Mouse (Mus musculus): ENCODE results near the gene Adprm. TPM values are rescaled to one million over a fixed set of nuclear protein-coding genes. Genes with fewer than 3 reads are reported as not detected.

The Adprm gene
- polyA plus RNA-seq, 1 experiment = 29.4 TPM

GRCm38 (mm10) chr11:67078000-67078399 lies 25.6 kb upstream of the Adprm start, which contains the start of gene Myh3:
Gene Myh3, plus strand, starts transcription at chr11:67078300.
- H3K4me1 ChIP-seq (ENCODE audit: control insufficient read depth, insufficient read depth, low read length) = no peaks in the 10 kb centered on the region
- no peak within 1 kb of the TSS for H3K27ac ChIP-seq (ENCODE audit: insufficient read depth, low read depth, low read length)
- TF ChIP-seq POLR2A (IDR thresholded peaks at IDR 0.05; ENCODE audit: borderline replicate concordance, low read depth, low read length) = no peak
- no peak for TF ChIP-seq CTCF (IDR thresholded peaks at IDR 0.05; ENCODE audit: low read depth, low read length)
- H3K4me3 ChIP-seq (ENCODE audit: insufficient read depth, low read length) = no peak within 1 kb of the TSS

- no peak overlapping the region for H3K4me3 ChIP-seq (ENCODE audit: insufficient read depth, low read length)
- TF ChIP-seq POLR2A (IDR thresholded peaks at IDR 0.05; ENCODE audit: borderline replicate concordance, low read depth, low read length) (no peak), CTCF (IDR thresholded peaks at IDR 0.05; ENCODE audit: low read depth, low read length) (no peak)
- H3K4me1 ChIP-seq (ENCODE audit: control insufficient read depth, insufficient read depth, low read length) = no peaks in the 10 kb centered on the region
- no peak overlapping the region for H3K27ac ChIP-seq (ENCODE audit: insufficient read depth, low read depth, low read length)
These were observed 25.0 kb upstream of the Adprm start for GRCm38 (mm10) chr11:67077435-67077834.

GRCm38 (mm10) chr11:67076781-67077180 lies 24.4 kb upstream of the Adprm start:
- H3K4me1 ChIP-seq (ENCODE audit: control insufficient read depth, insufficient read depth, low read length) = no peaks in the 10 kb centered on the region
- TF ChIP-seq CTCF (IDR thresholded peaks at IDR 0.05; ENCODE audit: low read depth, low read length) (no peak), POLR2A (IDR thresholded peaks at IDR 0.05; ENCODE audit: borderline replicate concordance, low read depth, low read length) (no peak)
- H3K4me3 ChIP-seq (ENCODE audit: insufficient read depth, low read length) = no peak overlapping the region
- no peak overlapping the region for H3K27ac ChIP-seq (ENCODE audit: insufficient read depth, low read depth, low read length)

- Histone ChIP-seq H3K27ac (ENCODE audit: insufficient read depth, low read depth, low read length) (no peak overlapping the region), H3K4me3 (ENCODE audit: insufficient read depth, low read length) (no peak overlapping the region), H3K4me1 (ENCODE audit: control insufficient read depth, insufficient read depth, low read length) (no peaks in the 10 kb centered on the region)
- TF ChIP-seq POLR2A (IDR thresholded peaks at IDR 0.05; ENCODE audit: borderline replicate concordance, low read depth, low read length) (no peak), CTCF (IDR thresholded peaks at IDR 0.05; ENCODE audit: low read depth, low read length) (no peak)
These were observed 22.6 kb upstream of the Adprm start for GRCm38 (mm10) chr11:67075036-67075435.

GRCm38 (mm10) chr11:67072615-67073130 lies 20.3 kb upstream of the Adprm start:
- Histone ChIP-seq H3K4me3 (ENCODE audit: insufficient read depth, low read length) (no peak overlapping the region), H3K27ac (ENCODE audit: insufficient read depth, low read depth, low read length) (no peak overlapping the region), H3K4me1 (ENCODE audit: control insufficient read depth, insufficient read depth, low read length) (no peaks in the 10 kb centered on the region)
- TF ChIP-seq CTCF (IDR thresholded peaks at IDR 0.05; ENCODE audit: low read depth, low read length) = no peak
- TF ChIP-seq POLR2A (IDR thresholded peaks at IDR 0.05; ENCODE audit: borderline replicate concordance, low read depth, low read length) = no peak

GRCm38 (mm10) chr11:67067741-67068140 lies 15.3 kb upstream of the Adprm start:
- no peak overlapping the region for H3K4me3 ChIP-seq (ENCODE audit: insufficient read depth, low read length)
- H3K4me1 ChIP-seq (ENCODE audit: control insufficient read depth, insufficient read depth, low read length) = no peaks in the 10 kb centered on the region
- TF ChIP-seq POLR2A (IDR thresholded peaks at IDR 0.05; ENCODE audit: borderline replicate concordance, low read depth, low read length) (no peak), CTCF (IDR thresholded peaks at IDR 0.05; ENCODE audit: low read depth, low read length) (no peak)
- H3K27ac ChIP-seq (ENCODE audit: insufficient read depth, low read depth, low read length) = no peak overlapping the region

GRCm38 (mm10) chr11:67062726-67063125 lies 10.3 kb upstream of the Adprm start:
- TF ChIP-seq CTCF (IDR thresholded peaks at IDR 0.05; ENCODE audit: low read depth, low read length) (no peak), POLR2A (IDR thresholded peaks at IDR 0.05; ENCODE audit: borderline replicate concordance, low read depth, low read length) (no peak)
- Histone ChIP-seq H3K4me3 (ENCODE audit: insufficient read depth, low read length) (no peak overlapping the region), H3K4me1 (ENCODE audit: control insufficient read depth, insufficient read depth, low read length) (no peaks in the 10 kb centered on the region), H3K27ac (ENCODE audit: insufficient read depth, low read depth, low read length) (no peak overlapping the region)

- TF ChIP-seq CTCF (IDR thresholded peaks at IDR 0.05; ENCODE audit: low read depth, low read length) (no peak), POLR2A (IDR thresholded peaks at IDR 0.05; ENCODE audit: borderline replicate concordance, low read depth, low read length) (no peak)
- H3K4me1 ChIP-seq (ENCODE audit: control insufficient read depth, insufficient read depth, low read length) = no peaks in the 10 kb centered on the region
These were observed 8.9 kb upstream of the Adprm start for GRCm38 (mm10) chr11:67061311-67061710.

GRCm38 (mm10) chr11:67054754-67055365 lies 2.5 kb upstream of the Adprm start:
- TF ChIP-seq POLR2A (IDR thresholded peaks at IDR 0.05; ENCODE audit: borderline replicate concordance, low read depth, low read length) (no peak), CTCF (IDR thresholded peaks at IDR 0.05; ENCODE audit: low read depth, low read length) (no peak)
- Histone ChIP-seq H3K27ac (ENCODE audit: insufficient read depth, low read depth, low read length) (no peak overlapping the region), H3K4me1 (ENCODE audit: control insufficient read depth, insufficient read depth, low read length) (peaks cover 13% of the 10 kb centered on the region), H3K4me3 (ENCODE audit: insufficient read depth, low read length) (no peak overlapping the region)

More at GRCm38 (mm10) chr11:67061311-67061710, 8.9 kb upstream of the Adprm start:
- Histone ChIP-seq H3K27ac (ENCODE audit: insufficient read depth, low read depth, low read length) (no peak overlapping the region), H3K4me3 (ENCODE audit: insufficient read depth, low read length) (no peak overlapping the region)

GRCm38 (mm10) chr11:67051676-67052320 lies 596 bp downstream of the Adprm start:
- Histone ChIP-seq H3K27ac (ENCODE audit: insufficient read depth, low read depth, low read length) (peak overlapping the region; percentile 48), H3K4me3 (ENCODE audit: insufficient read depth, low read length) (peak overlapping the region; percentile 95), H3K4me1 (ENCODE audit: control insufficient read depth, insufficient read depth, low read length) (peaks cover 22% of the 10 kb centered on the region)
- no peak for TF ChIP-seq POLR2A (IDR thresholded peaks at IDR 0.05; ENCODE audit: borderline replicate concordance, low read depth, low read length)
- TF ChIP-seq CTCF (IDR thresholded peaks at IDR 0.05; ENCODE audit: low read depth, low read length) = no peak
